Mouse (Mus musculus): ENCODE measurements around the gene Lrit3. TPM values are rescaled to one million over a fixed set of nuclear protein-coding genes. Genes with fewer than 3 reads are reported as not detected.
"Not testable (repeated sequence)": the region's sequence is repeated elsewhere in the genome, so short reads cannot be mapped to it uniquely, and the experiment has no call there.

Lrit3 gene
- polyA plus RNA-seq, 1 experiment: not detected

GRCm38 (mm10) chr3:129766971-129767794 lies 36.6 kb downstream of the Lrit3 start:
- Histone ChIP-seq H3K9ac (ENCODE audit: low read depth, poor library complexity, severe bottlenecking) (no peak overlapping the region), H3K27ac (ENCODE audit: insufficient read depth, low read length) (no peak overlapping the region), H3K36me3 (ENCODE audit: control insufficient read depth, insufficient read depth, low read length, poor library complexity, severe bottlenecking) (no peaks in the 10 kb centered on the region), H3K4me3 (ENCODE audit: low read depth, low read length) (no peak overlapping the region), H3K4me1 (ENCODE audit: control insufficient read depth, insufficient read depth, low read length) (no peaks in the 10 kb centered on the region), H3K27me3 (ENCODE audit: control insufficient read depth, insufficient read depth, low read length, poor library complexity, severe bottlenecking) (no peaks in the 10 kb centered on the region), H3K9me3 (replicated peaks; ENCODE audit: control insufficient read depth, insufficient read depth, low read length, poor library complexity, severe bottlenecking) (peaks cover 6% of the 10 kb centered on the region; the same call in 1 of the 2 replicates)
- TF ChIP-seq CTCF (IDR thresholded peaks at IDR 0.05; ENCODE audit: low read depth, low read length) (no peak), POLR2A (IDR thresholded peaks at IDR 0.05; ENCODE audit: insufficient read depth, low read length) (no peak), EP300 (IDR thresholded peaks at IDR 0.05; ENCODE audit: insufficient read depth, low read depth, low read length) (no peak)

- H3K27me3 ChIP-seq (ENCODE audit: control insufficient read depth, insufficient read depth, low read length, poor library complexity, severe bottlenecking): no peaks in the 10 kb centered on the region
- peaks cover 10% of the 10 kb centered on the region for H3K9me3 ChIP-seq (replicated peaks; ENCODE audit: control insufficient read depth, insufficient read depth, low read length, poor library complexity, severe bottlenecking)
- H3K27ac ChIP-seq (ENCODE audit: insufficient read depth, low read length): no peak overlapping the region
- H3K4me1 ChIP-seq (ENCODE audit: control insufficient read depth, insufficient read depth, low read length): no peaks in the 10 kb centered on the region
- H3K36me3 ChIP-seq (ENCODE audit: control insufficient read depth, insufficient read depth, low read length, poor library complexity, severe bottlenecking): no peaks in the 10 kb centered on the region
- no peak overlapping the region for H3K4me3 ChIP-seq (ENCODE audit: low read depth, low read length)
- no peak overlapping the region for H3K9ac ChIP-seq (ENCODE audit: low read depth, poor library complexity, severe bottlenecking)
- no peak for TF ChIP-seq EP300 (IDR thresholded peaks at IDR 0.05; ENCODE audit: insufficient read depth, low read depth, low read length)
- no peak for TF ChIP-seq CTCF (IDR thresholded peaks at IDR 0.05; ENCODE audit: low read depth, low read length)
- TF ChIP-seq POLR2A (IDR thresholded peaks at IDR 0.05; ENCODE audit: insufficient read depth, low read length): no peak
These were observed 37.7 kb downstream of the Lrit3 start for GRCm38 (mm10) chr3:129766106-129766505.

- H3K4me1 ChIP-seq (ENCODE audit: control insufficient read depth, insufficient read depth, low read length); H3K27me3 ChIP-seq (ENCODE audit: control insufficient read depth, insufficient read depth, low read length, poor library complexity, severe bottlenecking); H3K36me3 ChIP-seq (ENCODE audit: control insufficient read depth, insufficient read depth, low read length, poor library complexity, severe bottlenecking); H3K9ac ChIP-seq (ENCODE audit: low read depth, poor library complexity, severe bottlenecking); H3K4me3 ChIP-seq (ENCODE audit: low read depth, low read length): not testable (repeated sequence)
- H3K27ac ChIP-seq (ENCODE audit: insufficient read depth, low read length): peak overlapping the region; percentile 25; the same call in 1 of the 2 replicates
- peaks cover 12% of the 10 kb centered on the region for H3K9me3 ChIP-seq (replicated peaks; ENCODE audit: control insufficient read depth, insufficient read depth, low read length, poor library complexity, severe bottlenecking)
These were observed 46.2 kb downstream of the Lrit3 start for GRCm38 (mm10) chr3:129757599-129757998.

- Histone ChIP-seq H3K27ac (ENCODE audit: insufficient read depth, low read length) (no peak within 1 kb of the TSS), H3K4me1 (ENCODE audit: control insufficient read depth, insufficient read depth, low read length) (no peaks in the 10 kb centered on the region), H3K27me3 (ENCODE audit: control insufficient read depth, insufficient read depth, low read length, poor library complexity, severe bottlenecking) (no peaks in the 10 kb centered on the region), H3K4me3 (ENCODE audit: low read depth, low read length) (no peak within 1 kb of the TSS; the same call in 1 of the 2 replicates), H3K36me3 (ENCODE audit: control insufficient read depth, insufficient read depth, low read length, poor library complexity, severe bottlenecking) (no peaks in the 10 kb centered on the region), H3K9ac (ENCODE audit: low read depth, poor library complexity, severe bottlenecking) (no peak within 1 kb of the TSS), H3K9me3 (replicated peaks; ENCODE audit: control insufficient read depth, insufficient read depth, low read length, poor library complexity, severe bottlenecking) (peaks cover 8% of the 10 kb centered on the region)
- no peak for TF ChIP-seq POLR2A (IDR thresholded peaks at IDR 0.05; ENCODE audit: insufficient read depth, low read length)
- no peak for TF ChIP-seq EP300 (IDR thresholded peaks at IDR 0.05; ENCODE audit: insufficient read depth, low read depth, low read length)
- no peak for TF ChIP-seq CTCF (IDR thresholded peaks at IDR 0.05; ENCODE audit: low read depth, low read length)
These were observed 48.9 kb downstream of the Lrit3 start, which contains the start of gene Egf for GRCm38 (mm10) chr3:129754650-129755604. TSS of gene Egf (minus strand) at chr3:129755316.

- H3K27me3 ChIP-seq (ENCODE audit: control insufficient read depth, insufficient read depth, low read length, poor library complexity, severe bottlenecking): no peaks in the 10 kb centered on the region
- no peaks in the 10 kb centered on the region for H3K36me3 ChIP-seq (ENCODE audit: control insufficient read depth, insufficient read depth, low read length, poor library complexity, severe bottlenecking)
- TF ChIP-seq POLR2A (IDR thresholded peaks at IDR 0.05; ENCODE audit: insufficient read depth, low read length) (no peak), CTCF (IDR thresholded peaks at IDR 0.05; ENCODE audit: low read depth, low read length) (peak; percentile 63)
- no peaks in the 10 kb centered on the region for H3K9me3 ChIP-seq (replicated peaks; ENCODE audit: control insufficient read depth, insufficient read depth, low read length, poor library complexity, severe bottlenecking)
- no peak overlapping the region for H3K9ac ChIP-seq (ENCODE audit: low read depth, poor library complexity, severe bottlenecking)
- no peak overlapping the region for H3K27ac ChIP-seq (ENCODE audit: insufficient read depth, low read length)
- H3K4me3 ChIP-seq (ENCODE audit: low read depth, low read length): no peak overlapping the region
- no peaks in the 10 kb centered on the region for H3K4me1 ChIP-seq (ENCODE audit: control insufficient read depth, insufficient read depth, low read length)
These were observed 59.0 kb downstream of the Lrit3 start for GRCm38 (mm10) chr3:129744803-129745202.

GRCm38 (mm10) chr3:129742781-129743180 lies 61.0 kb downstream of the Lrit3 start:
- TF ChIP-seq CTCF (IDR thresholded peaks at IDR 0.05; ENCODE audit: low read depth, low read length): no peak
- no peak for TF ChIP-seq EP300 (IDR thresholded peaks at IDR 0.05; ENCODE audit: insufficient read depth, low read depth, low read length)
- TF ChIP-seq POLR2A (IDR thresholded peaks at IDR 0.05; ENCODE audit: insufficient read depth, low read length): no peak
- Histone ChIP-seq H3K27ac (ENCODE audit: insufficient read depth, low read length) (no peak overlapping the region), H3K36me3 (ENCODE audit: control insufficient read depth, insufficient read depth, low read length, poor library complexity, severe bottlenecking) (no peaks in the 10 kb centered on the region), H3K27me3 (ENCODE audit: control insufficient read depth, insufficient read depth, low read length, poor library complexity, severe bottlenecking) (no peaks in the 10 kb centered on the region), H3K9ac (ENCODE audit: low read depth, poor library complexity, severe bottlenecking) (no peak overlapping the region), H3K9me3 (replicated peaks; ENCODE audit: control insufficient read depth, insufficient read depth, low read length, poor library complexity, severe bottlenecking) (no peaks in the 10 kb centered on the region), H3K4me3 (ENCODE audit: low read depth, low read length) (no peak overlapping the region), H3K4me1 (ENCODE audit: control insufficient read depth, insufficient read depth, low read length) (no peaks in the 10 kb centered on the region)
